Mouse (Mus musculus) CH12.LX (cell line): ENCODE measurements at regions not wholly inside any gene's neighbourhood (a gene's known extent, or its start where the extent isn't known, plus 50 kb on each side); places are given as distances from the start of the nearest gene placed in this dataset.
A peak's percentile ranks its signal among the peaks of the same experiment; 100 is the strongest.

Experiments used
- DNase-seq: peaks from one replicate; pipeline ENCODE4 v3.0.0-alpha.2; 2013; ENCODE audit errors: extremely low read depth
- H3K27ac ChIP-seq: 2 replicates; pipeline ENCODE4 v1.5.1; 2012; ENCODE audit warnings: low read depth, mild to moderate bottlenecking, control low read depth, moderate library complexity; ENCODE audit not compliant: insufficient read depth
- H3K27me3 ChIP-seq: replicated peaks from 2 replicates; pipeline ENCODE3; 2012; ENCODE audit warnings: inconsistent platforms
- H3K36me3 ChIP-seq, 2 experiments: replicated peaks in 1 of 2; 2 replicates each; pipeline versions ENCODE3 to v1.6.1; 2012; ENCODE audit warnings: inconsistent platforms in 1 of 2, low read length in 1 of 2, mild to moderate bottlenecking in 1 of 2, mixed read lengths in 1 of 2, moderate library complexity in 1 of 2; ENCODE audit not compliant: control insufficient read depth in 1 of 2, insufficient read depth in 1 of 2
- H3K4me1 ChIP-seq, 2 experiments: 2 replicates each; pipeline ENCODE4 v1.6.1; 2012; ENCODE audit warnings: inconsistent platforms in 1 of 2, moderate library complexity in 1 of 2; ENCODE audit not compliant: insufficient read depth in 2 of 2, control insufficient read depth in 1 of 2
- H3K4me2 ChIP-seq: 2 replicates; pipeline ENCODE4 v1.6.1; 2012; ENCODE audit warnings: low read depth, mild to moderate bottlenecking, control low read depth; ENCODE audit not compliant: poor library complexity, insufficient read depth, severe bottlenecking
- H3K4me3 ChIP-seq, 3 experiments: fragments of 150-350 bp in 1 of 3; sonication (generic) in 1 of 3; replicated peaks in 1 of 3; 2 replicates each; pipeline versions ENCODE3 to v1.5.1; 2011 to 2012; ENCODE audit warnings: low read depth in 2 of 3, low read length in 2 of 3, mild to moderate bottlenecking in 2 of 3, moderate library complexity in 2 of 3, control low read depth in 1 of 3, improper control_type of control experiment in 1 of 3, inconsistent platforms in 1 of 3, mixed read lengths in 1 of 3; ENCODE audit not compliant: poor library complexity in 1 of 3
- H3K79me2 ChIP-seq: replicated peaks from 2 replicates; pipeline ENCODE4 v1.6.1; 2012; ENCODE audit warnings: mild to moderate bottlenecking, moderate library complexity; ENCODE audit not compliant: control insufficient read depth, poor library complexity, insufficient read depth, severe bottlenecking; ENCODE audit errors: extremely low read depth
- H3K9ac ChIP-seq: 2 replicates; pipeline ENCODE4 v1.6.1; 2012; ENCODE audit warnings: low read depth, mild to moderate bottlenecking, control low read depth, moderate library complexity; ENCODE audit not compliant: insufficient read depth
- H3K9me3 ChIP-seq: replicated peaks from 2 replicates; pipeline ENCODE3; 2012; ENCODE audit warnings: low read length, inconsistent platforms, mixed read lengths
- BHLHE40 ChIP-seq: IDR thresholded peaks from 2 replicates; pipeline ENCODE4 v1.6.1; 2011; ENCODE audit warnings: mild to moderate bottlenecking, low read depth, low read length, improper control_type of control experiment
- CHD1 ChIP-seq: IDR thresholded peaks from 2 replicates; pipeline ENCODE4 v1.6.1; 2012; ENCODE audit warnings: low read depth, low read length, improper control_type of control experiment, inconsistent platforms
- CHD2 ChIP-seq: IDR thresholded peaks from 2 replicates; pipeline ENCODE4 v1.6.1; 2011; ENCODE audit warnings: low read length, improper control_type of control experiment
- CTCF ChIP-seq, 2 experiments: IDR thresholded peaks in 1 of 2; conservative IDR thresholded peaks in 1 of 2; 2 replicates each; pipeline ENCODE4 v1.5.1; 2011 to 2012; ENCODE audit warnings: low read depth in 2 of 2, low read length in 2 of 2, improper control_type of control experiment in 1 of 2, inconsistent platforms in 1 of 2, mild to moderate bottlenecking in 1 of 2, moderate library complexity in 1 of 2
- E2F4 ChIP-seq: IDR thresholded peaks from 2 replicates; pipeline ENCODE4 v1.6.1; 2011; ENCODE audit warnings: low read depth, low read length, improper control_type of control experiment; ENCODE audit not compliant: insufficient replicate concordance
- ELF1 ChIP-seq: IDR thresholded peaks from 2 replicates; pipeline ENCODE4 v1.6.1; 2014; ENCODE audit warnings: low read depth, mild to moderate bottlenecking, inconsistent platforms, low read length, improper control_type of control experiment
- EP300 ChIP-seq: IDR thresholded peaks from 2 replicates; pipeline ENCODE4 v1.6.1; 2011; ENCODE audit warnings: low read length, improper control_type of control experiment
- ETS1 ChIP-seq: conservative IDR thresholded peaks from 2 replicates; pipeline ENCODE4 v1.6.1; 2012; ENCODE audit warnings: low read depth, mild to moderate bottlenecking, inconsistent platforms, low read length, improper control_type of control experiment, moderate library complexity
- GABPA ChIP-seq: IDR thresholded peaks from 2 replicates; pipeline ENCODE4 v1.6.1; 2012; ENCODE audit warnings: low read depth, low read length, improper control_type of control experiment, inconsistent platforms; ENCODE audit not compliant: insufficient replicate concordance
- HCFC1 ChIP-seq: IDR thresholded peaks from 2 replicates; pipeline ENCODE4 v1.6.1; 2012; ENCODE audit warnings: low read depth, mild to moderate bottlenecking, inconsistent platforms, low read length, improper control_type of control experiment
- IRF4 ChIP-seq: IDR thresholded peaks from 2 replicates; pipeline ENCODE4 v1.6.1; 2014; ENCODE audit warnings: low read depth, mild to moderate bottlenecking, inconsistent platforms, low read length, improper control_type of control experiment
- JUN ChIP-seq: IDR thresholded peaks from 2 replicates; pipeline ENCODE4 v1.6.1; 2011; ENCODE audit warnings: low read depth, mild to moderate bottlenecking, low read length, improper control_type of control experiment, moderate library complexity; ENCODE audit not compliant: insufficient read depth
- JUND ChIP-seq: conservative IDR thresholded peaks from 2 replicates; pipeline ENCODE4 v1.6.1; 2011; ENCODE audit warnings: low read depth, low read length, improper control_type of control experiment
- KAT2A ChIP-seq: IDR thresholded peaks from 2 replicates; pipeline ENCODE4 v1.6.1; 2012; ENCODE audit warnings: low read length, improper control_type of control experiment, inconsistent platforms; ENCODE audit not compliant: insufficient replicate concordance
- MAFK ChIP-seq: IDR thresholded peaks from 2 replicates; pipeline ENCODE4 v1.6.1; 2011; ENCODE audit warnings: low read length, improper control_type of control experiment; ENCODE audit not compliant: insufficient replicate concordance
- MAX ChIP-seq: IDR thresholded peaks from 2 replicates; pipeline ENCODE4 v1.6.1; 2011; ENCODE audit warnings: low read length, improper control_type of control experiment
- MAZ ChIP-seq: IDR thresholded peaks from 2 replicates; pipeline ENCODE4 v1.6.1; 2012; ENCODE audit warnings: low read depth, mild to moderate bottlenecking, inconsistent platforms, low read length, improper control_type of control experiment, moderate library complexity
- MEF2A ChIP-seq: IDR thresholded peaks from 2 replicates; pipeline ENCODE4 v1.6.1; 2014; ENCODE audit warnings: low read depth, mild to moderate bottlenecking, inconsistent platforms, low read length, improper control_type of control experiment, borderline replicate concordance
- MXI1 ChIP-seq: IDR thresholded peaks from 2 replicates; pipeline ENCODE4 v1.6.1; 2011; ENCODE audit warnings: mild to moderate bottlenecking, low read depth, low read length, improper control_type of control experiment
- MYC ChIP-seq: IDR thresholded peaks from 2 replicates; pipeline ENCODE4 v1.6.1; 2011; ENCODE audit warnings: low read depth, mild to moderate bottlenecking, improper control_type of control experiment, low read length
- NELFE ChIP-seq: IDR thresholded peaks from 2 replicates; pipeline ENCODE4 v1.6.1; 2011; ENCODE audit warnings: low read depth, low read length, improper control_type of control experiment
- NRF1 ChIP-seq: IDR thresholded peaks from 2 replicates; pipeline ENCODE4 v1.6.1; 2014; ENCODE audit warnings: low read depth, mild to moderate bottlenecking, inconsistent platforms, low read length, improper control_type of control experiment, moderate library complexity
- PAX5 ChIP-seq: IDR thresholded peaks from 2 replicates; pipeline ENCODE4 v1.6.1; 2012; ENCODE audit warnings: low read length, inconsistent platforms, mixed read lengths
- POLR2A ChIP-seq: IDR thresholded peaks from 2 replicates; pipeline ENCODE4 v1.6.1; 2011; ENCODE audit warnings: low read depth, mild to moderate bottlenecking, improper control_type of control experiment, low read length
- POLR2AphosphoS2 ChIP-seq: IDR thresholded peaks from 2 replicates; pipeline ENCODE4 v1.6.1; 2011; ENCODE audit warnings: low read depth, low read length, improper control_type of control experiment
- RAD21 ChIP-seq: IDR thresholded peaks from 2 replicates; pipeline ENCODE4 v1.6.1; 2011; ENCODE audit warnings: low read depth, mild to moderate bottlenecking, low read length, improper control_type of control experiment, moderate library complexity
- RCOR1 ChIP-seq: conservative IDR thresholded peaks from 2 replicates; pipeline ENCODE4 v1.6.1; 2012; ENCODE audit warnings: low read depth, mild to moderate bottlenecking, inconsistent platforms, low read length, improper control_type of control experiment
- SIN3A ChIP-seq: IDR thresholded peaks from 2 replicates; pipeline ENCODE4 v1.6.1; 2012; ENCODE audit warnings: low read length, improper control_type of control experiment, inconsistent platforms
- SMC3 ChIP-seq: IDR thresholded peaks from 2 replicates; pipeline ENCODE4 v1.6.1; 2011; ENCODE audit warnings: low read depth, low read length, improper control_type of control experiment
- TBP ChIP-seq: conservative IDR thresholded peaks from 2 replicates; pipeline ENCODE4 v1.6.1; 2011; ENCODE audit warnings: low read depth, low read length, improper control_type of control experiment
- TCF12 ChIP-seq: IDR thresholded peaks from 2 replicates; pipeline ENCODE4 v1.6.1; 2014; ENCODE audit warnings: low read depth, mild to moderate bottlenecking, inconsistent platforms, low read length, improper control_type of control experiment
- UBTF ChIP-seq: IDR thresholded peaks from 2 replicates; pipeline ENCODE4 v1.6.1; 2012; ENCODE audit warnings: low read depth, mild to moderate bottlenecking, inconsistent platforms, low read length, improper control_type of control experiment, moderate library complexity
- USF1 ChIP-seq: IDR thresholded peaks from 2 replicates; pipeline ENCODE4 v1.6.1; 2014; ENCODE audit warnings: low read depth, mild to moderate bottlenecking, inconsistent platforms, low read length, improper control_type of control experiment
- USF2 ChIP-seq: conservative IDR thresholded peaks from 2 replicates; pipeline ENCODE4 v1.6.1; 2011; ENCODE audit warnings: low read depth, low read length, improper control_type of control experiment
- ZC3H11A ChIP-seq: IDR thresholded peaks from 2 replicates; pipeline ENCODE4 v1.6.1; 2012; ENCODE audit warnings: low read depth, mild to moderate bottlenecking, inconsistent platforms, low read length, improper control_type of control experiment
- ZKSCAN1 ChIP-seq: IDR thresholded peaks from 2 replicates; pipeline ENCODE4 v1.6.1; 2012; ENCODE audit warnings: low read depth, inconsistent platforms, low read length, improper control_type of control experiment, borderline replicate concordance
- ZMIZ1 ChIP-seq: IDR thresholded peaks from 2 replicates; pipeline ENCODE4 v1.6.1; 2012; ENCODE audit warnings: low read depth, mild to moderate bottlenecking, inconsistent platforms, low read length, improper control_type of control experiment
- ZNF384 ChIP-seq: IDR thresholded peaks from 2 replicates; pipeline ENCODE4 v1.6.1; 2012; ENCODE audit warnings: low read depth, low read length, improper control_type of control experiment, inconsistent platforms
- dilution Hi-C: fragments of 300-500 bp; cut with MboI; formaldehyde crosslinking; loops from 2 replicates; pipeline ENCODE4 v1.14.3; 2020; ENCODE audit warnings: low sequenced_read_pairs; ENCODE audit not compliant: extremely low pct_unique_long_range_greater_than_20kb, extremely low pct_ligation_motif_present
- in situ Hi-C: fragments of 300-500 bp; cut with MboI; formaldehyde crosslinking; loops from 3 replicates; pipeline ENCODE4 v1.14.3; 2019; ENCODE audit warnings: low sequenced_read_pairs, low pct_ligation_motif_present, low pct_unique_long_range_greater_than_20kb, mixed read lengths

DNA sequence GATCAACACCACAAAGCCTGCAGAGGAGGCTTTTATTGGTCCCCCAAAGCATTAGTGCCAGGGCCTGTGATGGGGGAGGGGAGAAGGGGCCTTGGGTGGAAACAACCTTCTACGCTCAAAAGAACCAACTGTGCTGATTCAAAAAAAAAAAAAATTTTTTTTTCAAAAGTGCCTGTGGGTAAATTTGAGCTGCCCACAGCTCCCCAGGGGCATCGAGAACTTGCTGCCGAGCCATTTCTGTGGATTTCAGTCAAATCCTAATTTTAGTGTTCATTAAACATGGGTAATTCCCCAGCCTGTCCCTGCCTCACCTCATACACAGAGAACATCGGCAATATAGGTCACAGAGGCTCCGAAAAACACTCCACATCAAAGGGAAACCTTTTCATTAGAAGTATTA, 161.2 kb upstream of the Dynlrb2 start:
- peaks cover 3 to 25% of the 10 kb centered on the region in 2 experiments; a peak in 2 of 4 replicates for H3K4me1 ChIP-seq
- H3K27ac ChIP-seq = no peak overlapping the region
- H3K4me3 ChIP-seq = no peak overlapping the region
- H3K4me2 ChIP-seq = 0 out of 2 replicates have a peak overlapping the region, but pooled peaks have one; percentile 17
- no peak for TF ChIP-seq MXI1
- TF ChIP-seq MAFK = peak; percentile 72
- no peak for TF ChIP-seq NRF1
- TF ChIP-seq RCOR1 = no peak
- no peak for TF ChIP-seq SMC3
- TF ChIP-seq IRF4 = no peak
- peak; percentile 58; the same call in 1 of the 2 replicates for TF ChIP-seq EP300
- TF ChIP-seq USF1 = no peak
- TF ChIP-seq KAT2A = no peak
- no peak for TF ChIP-seq NELFE
- TF ChIP-seq JUN = no peak
- 0 out of 2 replicates have a peak, but pooled peaks have one; percentile 9 for TF ChIP-seq BHLHE40
- no peak for TF ChIP-seq ZC3H11A
- peak; percentile 64 for TF ChIP-seq ETS1
- TF ChIP-seq HCFC1 = no peak
- no peak for TF ChIP-seq USF2
- TF ChIP-seq JUND = no peak
- 0 out of 2 replicates have a peak, but pooled peaks have one; percentile 36 for TF ChIP-seq CHD2
- TF ChIP-seq SIN3A = no peak
- no peak for TF ChIP-seq CTCF (conservative IDR thresholded peaks at IDR 0.05 in 1 of 2, IDR thresholded peaks at IDR 0.05 in 1 of 2; ENCODE audit: low read depth in 2 of 2, low read length in 2 of 2)
- TF ChIP-seq ZMIZ1 = no peak
- TF ChIP-seq TCF12 = no peak
- no peak for TF ChIP-seq UBTF
- no peak for TF ChIP-seq E2F4
- TF ChIP-seq ZNF384 = peak; percentile 93
- TF ChIP-seq POLR2A = no peak
- no peak for TF ChIP-seq ELF1
- TF ChIP-seq RAD21 = no peak
- TF ChIP-seq CHD1 = no peak
- TF ChIP-seq GABPA = no peak
- no peak for TF ChIP-seq POLR2AphosphoS2
- TF ChIP-seq ZKSCAN1 = no peak
- TF ChIP-seq TBP = no peak
- TF ChIP-seq MAZ = no peak
- no peak for TF ChIP-seq PAX5
- no peak for TF ChIP-seq MYC
- no peak for TF ChIP-seq MAX
- peak; percentile 66 for TF ChIP-seq MEF2A
- no peaks in the 10 kb centered on the region for H3K79me2 ChIP-seq
- no peak overlapping the region for H3K9ac ChIP-seq
- in situ Hi-C loops (no loop called here), dilution Hi-C loops (no loop called here)
- peak; percentile 87 for DNase-seq
- peaks cover 12% of the 10 kb centered on the region for H3K9me3 ChIP-seq
- H3K36me3 ChIP-seq = no peaks in the 10 kb centered on the region
- H3K27me3 ChIP-seq = peaks cover 40% of the 10 kb centered on the region
